Mouse (Mus musculus) bone marrow macrophage, adult 2 months (primary cell): ENCODE data around the gene Ccdc88c.

Experiments
- CTCF ChIP-seq: IDR thresholded peaks from 2 replicates; pipeline ENCODE4 v1.5.1; 2012; ENCODE audit warnings: low read depth, mild to moderate bottlenecking, low read length, moderate library complexity
- POLR2A ChIP-seq: IDR thresholded peaks from 2 replicates; pipeline ENCODE4 v1.6.1; 2012; ENCODE audit warnings: mild to moderate bottlenecking, low read depth, low read length, borderline replicate concordance

DNA sequence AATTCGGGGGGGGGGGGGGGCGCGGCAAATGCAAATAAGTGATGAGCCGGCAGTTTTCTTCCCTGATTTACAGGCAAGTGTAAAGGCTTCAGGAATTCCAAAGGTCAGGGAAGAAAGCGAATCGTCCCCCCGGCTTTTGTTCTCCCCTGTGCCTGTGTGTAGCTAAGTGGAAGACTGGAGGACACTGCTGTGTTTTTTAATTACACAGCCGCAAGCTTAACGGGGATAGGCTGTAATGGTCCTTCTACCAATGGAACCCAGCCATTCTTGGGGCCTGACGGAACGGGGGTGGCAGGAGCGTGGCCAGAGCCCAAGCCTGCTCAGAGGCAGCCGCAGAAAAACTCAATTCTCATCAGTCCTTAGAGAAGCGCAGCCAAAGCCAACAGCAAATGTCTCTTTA is 1.9 kb downstream of the Ccdc88c start:
- TF ChIP-seq CTCF (no peak), POLR2A (no peak)
